Mouse (Mus musculus) gastrocnemius, postnatal 25 days (tissue): Measurements from ENCODE around the gene Pth1r. TPM values are rescaled to one million over a fixed set of nuclear protein-coding genes. Genes with fewer than 3 reads are reported as not detected.

ENCODE experiments used
- DNase-seq: peaks from one replicate; pipeline ENCODE4 v3.0.0; 2022
- total RNA-seq, 2 experiments: library from RNA; stranded (reverse); gene quantifications; 1 replicate in 1 of 2; 2 replicates in 1 of 2; pipeline ENCODE4 v1.2.3; 2021

Pth1r gene
- total RNA-seq, 2 experiments from 2014 or later: 1.3 to 2.4 TPM

GRCm38 (mm10) chr9:110750404-110751187, 3.7 kb upstream of the Pth1r start:
- no peak for DNase-seq

- DNase-seq: no peak
These were observed 1.5 kb upstream of the Pth1r start for GRCm38 (mm10) chr9:110748451-110748850.

DNA sequence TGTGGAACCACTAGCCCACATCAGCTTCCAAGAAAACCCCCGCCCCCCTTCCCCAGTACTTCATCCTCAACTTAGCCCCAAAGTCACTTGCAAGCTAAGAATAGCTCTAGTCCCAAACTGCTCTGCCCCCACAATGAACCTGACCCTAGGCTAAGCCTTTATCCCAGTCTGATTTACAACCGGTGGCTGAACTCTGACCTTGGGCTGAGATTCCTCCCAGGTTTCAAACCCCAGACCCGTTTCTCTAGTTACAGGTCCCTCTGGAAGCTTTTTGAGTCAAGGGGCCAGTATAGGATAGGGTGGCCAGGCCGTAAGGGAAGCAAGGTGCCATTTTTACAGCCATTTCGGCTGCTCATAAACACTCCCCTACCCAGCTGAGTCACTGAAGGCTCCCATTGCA, 707 bp downstream of the Pth1r start:
- DNase-seq: no peak

DNA sequence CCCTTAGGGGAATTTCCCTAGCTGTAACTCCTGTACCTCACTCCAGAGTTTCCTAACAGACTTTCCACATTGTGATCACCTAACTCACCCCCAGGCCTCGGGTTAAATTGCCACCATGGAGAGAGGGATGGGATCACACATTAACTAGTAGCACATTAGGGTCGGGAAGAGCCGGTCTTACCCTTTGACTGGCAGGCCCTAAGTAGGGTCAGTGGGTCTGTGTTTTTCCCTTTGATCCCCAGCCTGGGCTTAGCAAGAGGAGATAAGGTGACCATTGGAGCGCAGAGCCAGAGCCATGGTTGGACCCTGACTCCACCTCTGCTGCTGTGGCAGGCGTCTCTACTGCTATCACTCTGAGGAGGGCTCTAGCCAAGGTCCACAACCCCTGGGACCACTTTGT, 1.2 kb downstream of the Pth1r start:
- no peak for DNase-seq

DNA sequence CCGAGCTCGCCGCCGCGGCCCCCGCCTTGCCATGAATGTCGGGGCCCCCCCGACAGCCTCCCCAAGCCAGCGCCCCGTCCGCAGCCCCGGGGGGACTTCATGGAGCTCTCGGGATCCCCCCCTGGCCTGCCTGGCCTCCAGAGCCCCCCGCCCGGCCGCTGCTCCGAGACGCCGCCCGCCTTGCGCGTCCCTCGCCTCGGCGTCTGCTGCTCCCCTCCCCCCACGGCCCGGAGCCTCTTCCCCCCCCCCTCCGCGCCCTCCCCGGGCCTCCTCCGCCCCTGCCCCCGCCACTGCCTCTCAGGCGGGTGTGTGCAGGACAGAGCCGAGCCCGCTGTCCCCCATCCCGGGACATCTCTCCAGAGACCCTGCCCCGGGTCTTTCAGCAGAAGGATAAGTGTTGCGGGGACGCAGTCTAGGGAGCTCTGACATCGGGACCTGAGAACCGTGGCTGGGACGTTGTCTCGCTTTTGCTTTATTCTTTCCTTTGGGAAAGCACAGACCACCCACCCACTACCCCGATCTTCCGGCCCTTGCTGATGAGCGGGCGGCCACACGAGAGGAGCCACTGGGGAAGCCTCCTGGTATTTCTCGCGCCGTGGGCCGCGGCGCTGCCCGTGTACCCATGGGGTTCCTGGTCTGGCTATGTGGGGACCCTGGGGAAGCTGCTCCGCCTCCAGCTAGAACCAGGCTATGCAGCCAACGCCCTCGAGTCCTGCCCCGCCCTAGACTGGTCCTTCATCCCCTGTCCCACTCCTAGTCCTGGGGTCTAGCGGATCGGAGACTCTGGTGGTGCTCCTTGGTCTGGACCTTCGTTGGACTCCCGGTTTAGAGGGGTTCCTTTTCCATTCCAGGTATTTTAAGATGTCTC, 3.3 kb downstream of the Pth1r start:
- peak; percentile 38 for DNase-seq

DNA sequence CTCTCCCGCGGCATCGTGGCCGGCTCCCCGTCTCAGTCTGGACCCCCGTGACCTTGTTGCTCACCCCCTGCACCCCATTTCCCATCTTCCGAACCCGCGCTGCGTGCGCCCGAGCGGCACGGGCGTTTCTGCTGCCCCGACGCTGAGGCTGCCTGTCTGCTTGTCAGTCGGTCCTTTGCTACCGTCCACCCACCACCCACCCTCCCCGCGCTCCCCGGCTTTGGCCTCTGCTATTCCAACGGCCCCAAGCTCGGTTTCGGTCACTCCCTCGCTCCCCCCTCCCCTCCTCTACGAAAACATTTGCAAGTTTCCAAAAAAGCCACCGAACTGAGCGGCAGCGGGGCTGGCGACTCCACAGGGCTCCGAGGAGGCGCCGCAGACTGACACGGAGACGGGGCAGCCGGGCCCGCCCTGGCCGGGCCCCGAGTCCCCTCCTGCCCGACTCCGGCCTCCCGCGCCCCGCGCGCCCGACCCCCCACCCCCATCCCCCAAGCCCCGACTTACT, 3.9 kb downstream of the Pth1r start:
- DNase-seq: no peak

GRCm38 (mm10) chr9:110742295-110742950, 4.5 kb downstream of the Pth1r start:
- DNase-seq: no peak

DNA sequence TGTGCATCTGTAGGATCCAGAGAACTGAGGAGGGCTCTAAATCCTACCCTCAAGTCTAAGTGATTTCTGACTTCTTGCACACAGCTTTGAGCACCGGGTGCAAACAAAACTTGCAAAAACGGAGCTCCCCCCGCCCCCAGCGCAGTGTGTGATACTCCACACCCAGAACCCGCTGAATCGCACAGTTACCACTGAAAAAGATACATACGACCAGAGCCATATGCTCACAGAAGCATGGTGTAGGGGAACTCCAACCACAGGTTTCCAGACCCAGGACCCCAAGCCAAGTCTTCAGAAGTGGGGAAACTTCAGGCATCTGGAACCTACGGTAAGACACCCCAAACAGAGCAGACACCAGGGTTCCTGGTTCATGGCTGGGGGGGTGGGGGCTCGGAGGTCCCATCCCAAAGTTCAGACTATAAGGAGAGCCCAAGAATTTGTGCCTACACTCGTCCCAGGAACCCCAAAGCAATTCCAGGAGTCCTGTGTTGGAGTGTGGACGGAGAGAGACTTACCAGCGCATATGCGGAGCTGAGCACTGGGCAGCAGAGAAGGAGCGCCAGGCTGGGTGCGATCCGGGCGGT, 5.1 kb downstream of the Pth1r start, which contains the start of gene Myl3:
Gene Myl3 (plus strand): TSS at position 151 of the 584 bp plus-strand sequence.
- DNase-seq: no peak

- DNase-seq: no peak
These were observed 7.0 kb downstream of the Pth1r start for GRCm38 (mm10) chr9:110739961-110740360.

DNA sequence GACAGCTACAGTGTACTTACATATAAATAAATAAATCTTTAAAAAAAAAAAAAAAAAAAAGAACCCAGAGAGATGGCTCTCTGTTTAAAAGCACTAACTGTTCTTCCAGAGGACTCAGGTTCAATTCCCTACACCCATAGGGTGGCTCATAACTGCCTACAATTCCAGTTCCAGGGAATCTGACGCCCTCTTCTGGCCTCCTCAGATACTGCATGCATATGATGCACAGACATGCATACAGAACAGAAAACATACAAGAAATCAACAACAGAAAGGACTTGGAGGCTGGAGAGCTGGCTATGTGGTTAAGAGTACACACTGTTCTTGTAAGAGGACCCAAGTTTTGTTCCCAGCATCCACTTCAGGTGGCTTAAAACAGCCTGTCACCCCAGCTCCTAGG, 8.9 kb downstream of the Pth1r start:
- no peak for DNase-seq

GRCm38 (mm10) chr9:110736362-110736761, 10.6 kb downstream of the Pth1r start:
- no peak for DNase-seq

GRCm38 (mm10) chr9:110734154-110734553, 12.8 kb downstream of the Pth1r start:
- DNase-seq: no peak

- no peak for DNase-seq
These were observed 13.8 kb downstream of the Pth1r start for GRCm38 (mm10) chr9:110733102-110733501.

DNA sequence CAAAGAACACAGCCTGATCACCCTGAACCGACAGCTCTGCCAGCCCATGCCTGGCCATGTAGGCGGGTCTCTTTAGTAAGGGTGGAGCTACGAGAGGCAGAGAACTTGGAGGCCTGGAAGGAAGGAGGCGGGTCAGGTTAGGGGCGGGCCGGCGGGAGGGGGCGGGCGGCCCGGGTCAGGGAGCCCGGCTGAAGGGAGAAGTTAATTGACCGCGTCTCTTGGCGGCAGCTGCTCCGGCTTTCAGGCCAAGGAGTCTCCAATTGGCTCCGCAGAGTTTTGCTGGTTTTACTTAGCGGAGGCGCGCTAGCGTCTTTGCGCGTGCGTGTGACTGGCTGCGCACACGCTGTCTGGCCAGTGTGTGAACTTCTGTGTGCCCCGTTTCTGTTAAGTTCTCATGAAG, 14.3 kb downstream of the Pth1r start:
- peak; percentile 90 for DNase-seq

- DNase-seq: no peak
These were observed 15.1 kb downstream of the Pth1r start for GRCm38 (mm10) chr9:110731859-110732258.

DNA sequence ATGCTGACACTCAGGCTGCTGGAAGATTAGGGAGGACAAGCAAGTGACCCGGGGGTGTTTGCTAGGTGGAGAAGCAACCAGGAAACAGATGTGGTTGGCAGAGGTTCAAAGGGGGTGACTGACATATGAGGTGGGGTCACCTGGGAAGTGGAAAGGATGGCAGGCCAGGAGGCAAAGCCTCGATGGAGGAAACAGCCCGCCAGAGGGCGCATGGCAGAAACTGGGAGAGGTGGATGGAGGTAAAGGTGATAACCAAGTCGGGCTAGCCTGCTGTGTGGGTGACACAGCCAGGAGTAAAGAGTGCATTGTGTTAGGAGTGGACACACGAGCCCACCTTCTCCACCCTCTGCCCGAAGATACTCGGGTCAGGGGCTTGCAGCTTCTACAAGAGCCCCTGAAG, 17.1 kb downstream of the Pth1r start:
- DNase-seq: no peak

- no peak for DNase-seq
These were observed 20.1 kb downstream of the Pth1r start for GRCm38 (mm10) chr9:110726867-110727266.

GRCm38 (mm10) chr9:110725721-110726135, 21.2 kb downstream of the Pth1r start:
- no peak for DNase-seq

DNA sequence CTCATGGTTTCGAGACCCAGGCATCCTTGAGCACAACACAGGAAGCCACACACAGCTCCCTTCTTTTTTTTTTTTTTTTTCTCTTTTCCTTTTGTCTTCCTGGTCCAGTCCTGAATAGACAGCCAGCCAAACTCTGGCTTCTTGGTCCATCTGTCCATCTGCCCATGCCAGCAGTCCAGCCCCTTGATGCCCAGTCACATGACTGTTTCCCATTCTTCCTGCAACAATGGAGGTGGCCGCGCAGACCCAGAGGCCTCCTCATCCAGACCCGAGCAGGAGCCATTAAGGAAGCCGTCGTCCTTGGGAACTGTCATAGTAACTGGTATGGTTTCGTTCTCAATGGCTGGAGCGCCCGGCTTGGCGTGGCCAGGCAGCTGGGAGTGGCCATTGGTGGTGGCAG, 24.9 kb downstream of the Pth1r start:
- no peak for DNase-seq

DNA sequence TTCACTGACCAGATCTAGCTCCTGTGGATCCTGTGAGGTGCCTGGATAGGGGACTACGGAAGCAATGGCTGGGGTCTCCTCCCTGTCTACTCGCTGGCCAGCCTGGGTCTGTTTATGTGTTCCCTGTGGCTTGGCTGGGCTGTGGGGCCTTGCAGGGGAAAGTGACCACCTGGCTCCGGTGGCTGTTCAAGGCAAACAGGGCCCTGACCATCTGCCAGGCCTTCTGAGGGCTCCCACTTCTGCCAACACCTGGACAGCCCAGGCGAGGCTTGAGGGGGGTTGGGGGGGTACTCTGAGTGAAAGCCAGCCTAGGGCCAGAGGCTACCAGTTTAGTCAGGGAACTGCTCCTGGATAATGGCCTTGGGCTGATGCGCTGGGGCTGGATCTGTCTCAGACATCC, 27.0 kb downstream of the Pth1r start:
- DNase-seq: no peak

DNA sequence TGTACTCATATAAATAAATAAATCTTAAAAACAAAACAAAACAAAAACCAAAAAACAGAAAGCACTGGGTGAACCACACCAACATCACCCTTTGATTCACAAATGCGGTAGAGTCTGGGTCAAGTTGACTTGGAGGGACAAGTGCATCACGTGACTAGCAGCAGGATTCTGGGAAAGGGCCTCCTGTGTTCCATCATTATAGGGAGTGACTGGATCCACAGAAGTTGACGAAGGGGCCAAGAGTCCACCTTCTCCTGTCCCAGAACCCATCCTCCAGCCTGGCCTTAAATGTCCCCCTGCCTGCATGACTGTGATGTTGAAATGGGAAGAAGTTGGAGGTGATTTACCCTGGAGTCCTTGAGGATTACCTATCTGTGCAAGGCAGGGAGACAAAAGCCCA, 28.1 kb downstream of the Pth1r start:
- no peak for DNase-seq

- DNase-seq: no peak
These were observed 28.9 kb downstream of the Pth1r start for GRCm38 (mm10) chr9:110718071-110718470.
